Mouse (Mus musculus): Measurements from ENCODE around the gene Rab22a. TPM values are rescaled to one million over a fixed set of nuclear protein-coding genes. Genes with fewer than 3 reads are reported as not detected.
"Not testable (repeated sequence)": the region's sequence is repeated elsewhere in the genome, so short reads cannot be mapped to it uniquely, and the experiment has no call there.

Gene Rab22a
- polyA plus RNA-seq, 1 experiment from 2014 or later = 27.3 TPM

DNA sequence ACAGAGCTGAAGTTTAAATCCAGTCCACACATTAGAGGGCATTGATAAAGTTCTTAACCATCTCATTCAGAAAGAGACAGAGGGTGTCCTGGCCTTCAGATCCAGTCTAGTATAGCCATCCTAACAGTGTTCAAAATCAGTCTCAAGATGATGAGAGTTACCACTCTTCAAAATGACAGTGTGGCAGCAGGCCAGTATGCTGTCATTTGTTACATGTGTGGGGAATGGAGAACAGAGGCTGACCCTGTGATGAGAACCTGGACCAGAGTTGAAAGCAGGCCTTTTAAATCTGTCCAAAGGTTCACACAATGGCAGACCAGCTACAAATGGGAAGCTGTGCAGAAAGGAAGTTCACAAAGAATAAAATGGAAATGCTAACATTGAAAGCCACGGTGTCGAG lies 33.1 kb downstream of the Rab22a start:
- DNase-seq (ENCODE audit: low spot score) (no peak), ATAC-seq (no peak)
- no peaks in the 10 kb centered on the region for H3K4me1 ChIP-seq (ENCODE audit: insufficient read depth, low read depth, low read length)
- TF ChIP-seq CTCF (IDR thresholded peaks at IDR 0.05) (no peak), EP300 (IDR thresholded peaks at IDR 0.05) (no peak)
- H3K9me3 ChIP-seq (ENCODE audit: low read length) = no peaks in the 10 kb centered on the region
- no peak overlapping the region for H3K27ac ChIP-seq (ENCODE audit: low read length)
- H3K9ac ChIP-seq (replicated peaks; ENCODE audit: low read depth) = no peak overlapping the region
- peaks cover 26% of the 10 kb centered on the region for H3K36me3 ChIP-seq (ENCODE audit: insufficient read depth, low read length)
- no peak overlapping the region for H3K4me3 ChIP-seq (ENCODE audit: low read depth, low read length)
- WGBS = 64% methylated on average over 2 of the region's 2 CpGs
- no peaks in the 10 kb centered on the region for H3K27me3 ChIP-seq (replicated peaks; ENCODE audit: insufficient read depth, low read length)
- H3K4me2 ChIP-seq (replicated peaks; ENCODE audit: low read depth, low read length) = no peak overlapping the region

DNA sequence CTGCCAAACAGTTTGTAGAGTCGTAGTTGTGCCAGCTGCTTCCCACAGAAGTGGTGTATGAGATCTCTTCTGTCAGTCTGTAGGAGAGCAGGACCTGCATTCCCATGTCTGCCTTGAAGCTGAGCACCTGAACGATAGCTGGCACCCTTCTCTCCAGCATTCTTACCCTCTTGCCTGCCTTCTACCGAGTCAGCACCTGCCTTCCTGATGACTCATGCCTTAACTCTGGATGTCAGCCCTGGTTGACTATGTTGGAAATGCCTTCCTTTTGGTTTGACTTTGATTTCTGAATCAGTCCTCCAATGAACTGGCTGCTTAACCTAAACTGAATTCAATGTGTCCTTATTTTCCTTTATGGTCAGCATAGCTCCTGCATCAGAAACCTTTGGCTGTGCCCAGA lies 39.3 kb downstream of the Rab22a start:
- no peak for ATAC-seq
- Histone ChIP-seq H3K27ac (ENCODE audit: low read length) (no peak overlapping the region), H3K27me3 (replicated peaks; ENCODE audit: insufficient read depth, low read length) (no peaks in the 10 kb centered on the region), H3K4me3 (ENCODE audit: low read depth, low read length) (no peak overlapping the region), H3K4me2 (replicated peaks; ENCODE audit: low read depth, low read length) (no peak overlapping the region), H3K36me3 (ENCODE audit: insufficient read depth, low read length) (peaks cover 47% of the 10 kb centered on the region), H3K4me1 (ENCODE audit: insufficient read depth, low read depth, low read length) (no peaks in the 10 kb centered on the region), H3K9ac (replicated peaks; ENCODE audit: low read depth) (no peak overlapping the region), H3K9me3 (ENCODE audit: low read length) (no peaks in the 10 kb centered on the region)
- no peak for DNase-seq (ENCODE audit: low spot score)
- TF ChIP-seq EP300 (IDR thresholded peaks at IDR 0.05) (no peak), CTCF (IDR thresholded peaks at IDR 0.05) (no peak)
- WGBS = 72% methylated on average over 3 of the region's 3 CpGs

DNA sequence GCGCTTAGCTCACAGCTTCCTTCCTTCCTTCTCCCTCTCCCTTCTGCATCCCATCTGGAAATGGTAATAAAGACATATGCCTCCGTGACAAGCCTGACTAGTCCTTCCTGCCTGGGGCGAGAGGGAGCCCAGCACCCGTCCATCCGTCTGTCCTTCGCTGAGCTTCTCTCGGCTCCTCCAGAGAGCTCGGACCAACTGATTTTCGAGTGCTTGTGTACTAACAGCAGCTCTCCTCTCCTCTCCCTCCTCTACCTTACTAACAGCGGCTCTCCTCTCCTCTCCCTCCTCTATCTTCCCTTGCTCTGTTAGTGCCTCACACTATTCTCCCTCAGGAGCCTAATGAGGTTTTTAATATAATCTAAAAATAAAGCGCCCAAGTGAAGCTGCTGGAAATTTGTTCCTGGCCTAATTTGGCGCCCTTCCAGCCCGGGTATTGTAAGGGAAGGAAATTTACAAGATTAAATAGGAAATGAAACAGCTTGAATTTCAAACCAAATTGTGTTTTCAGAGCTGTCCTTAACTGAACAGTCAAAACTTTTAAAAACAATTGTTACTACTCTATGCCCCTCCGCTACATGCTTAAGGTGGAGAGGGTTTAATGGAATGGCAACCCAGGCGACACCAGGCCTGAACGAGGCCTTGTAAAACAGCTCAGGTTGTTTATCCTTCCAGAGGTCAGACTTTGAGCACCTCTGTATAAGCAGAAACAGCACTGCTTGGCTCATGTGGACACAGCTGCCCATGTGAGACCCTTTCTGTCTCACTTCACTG lies 42.7 kb downstream of the Rab22a start:
- Histone ChIP-seq H3K27ac (ENCODE audit: low read length) (no peak overlapping the region), H3K9ac (replicated peaks; ENCODE audit: low read depth) (no peak overlapping the region), H3K4me3 (ENCODE audit: low read depth, low read length) (no peak overlapping the region), H3K9me3 (ENCODE audit: low read length) (no peaks in the 10 kb centered on the region), H3K36me3 (ENCODE audit: insufficient read depth, low read length) (peaks cover 32% of the 10 kb centered on the region), H3K4me2 (replicated peaks; ENCODE audit: low read depth, low read length) (no peak overlapping the region), H3K27me3 (replicated peaks; ENCODE audit: insufficient read depth, low read length) (no peaks in the 10 kb centered on the region), H3K4me1 (ENCODE audit: insufficient read depth, low read depth, low read length) (no peaks in the 10 kb centered on the region)
- TF ChIP-seq EP300 (IDR thresholded peaks at IDR 0.05) (no peak), CTCF (IDR thresholded peaks at IDR 0.05) (no peak)
- DNase-seq (ENCODE audit: low spot score) = no peak
- WGBS = 52% methylated on average over 16 of the region's 16 CpGs
- 0 out of 2 replicates have a peak, but pooled peaks have one; percentile 8 for ATAC-seq

DNA sequence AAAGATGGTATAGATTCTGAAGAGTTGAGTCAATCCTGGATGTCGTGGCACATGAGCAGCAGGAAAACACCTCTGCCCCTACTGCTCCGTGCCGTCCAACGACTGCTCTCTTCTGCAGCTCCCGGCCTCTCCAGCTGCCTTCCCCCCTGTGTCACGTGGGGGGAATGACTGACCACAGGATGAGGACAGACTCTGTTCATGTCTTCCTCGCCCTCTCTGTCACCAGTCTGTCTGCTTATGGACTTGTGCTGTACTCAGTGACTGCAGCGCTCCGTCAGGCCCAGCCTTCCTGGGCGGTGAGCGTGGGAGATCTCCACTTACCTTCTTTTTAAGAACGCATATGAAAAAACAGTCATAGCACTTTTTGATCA lies 43.3 kb downstream of the Rab22a start:
- Histone ChIP-seq H3K36me3 (ENCODE audit: insufficient read depth, low read length) (peaks cover 27% of the 10 kb centered on the region), H3K27me3 (replicated peaks; ENCODE audit: insufficient read depth, low read length) (no peaks in the 10 kb centered on the region), H3K4me1 (ENCODE audit: insufficient read depth, low read depth, low read length) (no peaks in the 10 kb centered on the region), H3K9me3 (ENCODE audit: low read length) (no peaks in the 10 kb centered on the region), H3K27ac (ENCODE audit: low read length) (no peak overlapping the region), H3K4me3 (ENCODE audit: low read depth, low read length) (no peak overlapping the region), H3K9ac (replicated peaks; ENCODE audit: low read depth) (no peak overlapping the region), H3K4me2 (replicated peaks; ENCODE audit: low read depth, low read length) (no peak overlapping the region)
- ATAC-seq (no peak), DNase-seq (ENCODE audit: low spot score) (no peak)
- 68% methylated on average over 12 of the region's 12 CpGs for WGBS
- no peak for TF ChIP-seq EP300 (IDR thresholded peaks at IDR 0.05)

- Histone ChIP-seq H3K4me2 (replicated peaks; ENCODE audit: low read depth, low read length) (no peak overlapping the region), H3K9me3 (ENCODE audit: low read length) (no peaks in the 10 kb centered on the region), H3K4me3 (ENCODE audit: low read depth, low read length) (no peak overlapping the region), H3K9ac (replicated peaks; ENCODE audit: low read depth) (no peak overlapping the region), H3K27me3 (replicated peaks; ENCODE audit: insufficient read depth, low read length) (no peaks in the 10 kb centered on the region), H3K27ac (ENCODE audit: low read length) (no peak overlapping the region), H3K36me3 (ENCODE audit: insufficient read depth, low read length) (peaks cover 7% of the 10 kb centered on the region), H3K4me1 (ENCODE audit: insufficient read depth, low read depth, low read length) (no peaks in the 10 kb centered on the region)
- no peak for DNase-seq (ENCODE audit: low spot score)
- ATAC-seq = no peak
- 84% methylated on average over 15 of the region's 15 CpGs for WGBS
- TF ChIP-seq CTCF (IDR thresholded peaks at IDR 0.05) (no peak), EP300 (IDR thresholded peaks at IDR 0.05) (no peak)
Observed at GRCm38 (mm10) chr2:173705827-173706551, 46.4 kb downstream of the Rab22a start.

GRCm38 (mm10) chr2:173707626-173708025 lies 48.1 kb downstream of the Rab22a start:
- H3K9ac ChIP-seq (replicated peaks; ENCODE audit: low read depth); H3K27me3 ChIP-seq (replicated peaks; ENCODE audit: insufficient read depth, low read length); DNase-seq (ENCODE audit: low spot score); ATAC-seq; H3K27ac ChIP-seq (ENCODE audit: low read length); H3K36me3 ChIP-seq (ENCODE audit: insufficient read depth, low read length); H3K4me2 ChIP-seq (replicated peaks; ENCODE audit: low read depth, low read length); H3K9me3 ChIP-seq (ENCODE audit: low read length); H3K4me3 ChIP-seq (ENCODE audit: low read depth, low read length); H3K4me1 ChIP-seq (ENCODE audit: insufficient read depth, low read depth, low read length): not testable (repeated sequence)

Data from lung, postnatal 0 days (tissue).